Mouse (Mus musculus): ENCODE results near the gene St6galnac3.
"Not testable (repeated sequence)": the region's sequence is repeated elsewhere in the genome, so short reads cannot be mapped to it uniquely, and the experiment has no call there.

St6galnac3 gene

DNA sequence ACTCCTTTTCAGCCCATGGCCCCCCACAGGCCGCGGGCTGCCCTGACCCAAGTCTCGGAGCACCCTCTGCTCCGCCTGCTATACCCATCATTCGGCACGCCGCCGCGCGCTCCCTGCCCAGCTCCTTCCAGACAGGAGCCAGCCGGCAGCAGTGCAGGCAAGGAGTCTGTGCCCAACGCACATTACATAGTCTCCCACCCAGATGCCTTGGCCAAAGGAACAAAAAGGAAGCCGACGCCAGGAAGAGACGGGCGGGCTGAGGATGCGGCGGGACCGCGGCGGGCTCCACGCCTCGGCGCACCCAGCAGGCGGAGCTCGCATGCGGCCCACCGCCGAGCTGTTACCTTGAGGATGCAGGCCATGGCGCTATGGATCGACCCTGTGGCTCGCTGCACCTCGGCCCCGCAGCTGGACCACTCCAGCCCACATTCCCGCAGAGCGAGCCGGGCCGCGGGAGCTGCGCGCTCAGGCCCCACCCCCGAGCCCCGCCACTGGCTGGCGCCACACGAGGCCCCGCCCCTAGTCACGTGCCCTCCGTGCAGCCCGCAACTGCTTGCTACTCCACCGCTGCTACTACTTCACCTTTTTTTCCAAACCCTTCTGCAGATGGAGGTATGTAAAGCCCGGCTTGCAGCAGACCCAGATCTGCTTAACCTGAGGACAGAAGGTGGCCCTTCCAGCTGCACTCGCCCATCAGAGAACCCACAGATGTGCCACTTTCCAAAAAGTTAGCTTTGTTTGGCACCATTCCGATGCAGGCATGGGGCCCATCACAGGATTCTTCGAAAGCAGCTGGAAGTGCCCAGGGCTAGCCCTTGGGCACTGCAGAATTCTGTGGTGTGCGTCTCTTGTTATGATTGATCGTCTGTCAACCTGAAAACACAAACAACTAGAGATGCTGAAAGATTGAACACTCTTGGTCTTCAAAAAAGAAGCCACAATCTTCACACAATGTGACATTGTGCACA is at the start of gene St6galnac3:
Gene St6galnac3, minus strand, starts transcription at position 474 of the 968 bp plus-strand sequence.
- peak; percentile 80 for DNase-seq (ENCODE audit: low read depth, low spot score)
- no peaks in the 10 kb centered on the region for H3K27me3 ChIP-seq (ENCODE audit: control insufficient read depth, insufficient read depth, low read length, poor library complexity, severe bottlenecking)
- no peaks in the 10 kb centered on the region for H3K36me3 ChIP-seq (ENCODE audit: control insufficient read depth, insufficient read depth, low read length, poor library complexity, severe bottlenecking)

DNA sequence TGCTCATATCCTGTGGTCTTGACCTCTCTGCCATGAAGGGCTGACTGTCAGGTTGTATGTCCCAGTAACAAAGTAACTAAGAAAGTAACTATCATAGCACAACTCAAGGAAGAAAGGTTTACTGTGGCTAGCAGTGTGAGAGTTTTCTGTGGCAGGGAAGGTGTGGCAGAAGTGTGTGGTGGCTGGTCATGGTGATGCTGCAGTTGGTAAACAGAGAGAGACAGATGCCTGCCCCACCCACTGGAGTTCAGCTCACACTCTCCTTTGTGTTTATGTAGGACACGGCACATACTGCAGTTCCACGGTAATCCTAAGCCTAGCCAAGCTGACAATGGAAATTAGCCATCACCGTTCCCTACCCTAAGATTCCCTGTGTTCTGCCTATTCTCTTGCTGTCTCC is 49.6 kb upstream of the St6galnac3 start:
- DNase-seq (ENCODE audit: low read depth, low spot score) = no peak
- Histone ChIP-seq H3K36me3 (ENCODE audit: control insufficient read depth, insufficient read depth, low read length, poor library complexity, severe bottlenecking) (no peaks in the 10 kb centered on the region), H3K27me3 (ENCODE audit: control insufficient read depth, insufficient read depth, low read length, poor library complexity, severe bottlenecking) (no peaks in the 10 kb centered on the region)

DNA sequence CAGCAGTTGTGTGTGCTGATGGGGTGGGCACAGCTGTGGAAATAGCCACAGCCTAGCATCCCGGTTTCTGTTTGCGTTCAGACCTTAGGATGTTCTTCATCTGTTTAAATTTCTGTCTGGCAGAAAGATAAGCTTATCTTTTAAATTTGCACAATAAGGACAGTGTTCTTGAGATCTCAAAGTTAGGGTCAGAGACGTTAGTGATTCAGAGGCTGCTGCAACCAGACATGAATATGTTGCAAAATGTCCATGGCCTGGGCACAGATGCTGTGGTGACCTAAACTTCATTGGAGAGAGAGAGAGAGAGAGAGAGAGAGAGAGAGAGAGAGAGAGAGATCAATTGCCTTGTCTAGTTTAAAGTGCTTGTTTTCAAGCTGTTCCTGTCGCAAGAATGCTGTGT is 46.5 kb upstream of the St6galnac3 start:
- Histone ChIP-seq H3K36me3 (ENCODE audit: control insufficient read depth, insufficient read depth, low read length, poor library complexity, severe bottlenecking) (no peaks in the 10 kb centered on the region), H3K27me3 (ENCODE audit: control insufficient read depth, insufficient read depth, low read length, poor library complexity, severe bottlenecking) (no peaks in the 10 kb centered on the region)
- DNase-seq (ENCODE audit: low read depth, low spot score) = no peak

DNA sequence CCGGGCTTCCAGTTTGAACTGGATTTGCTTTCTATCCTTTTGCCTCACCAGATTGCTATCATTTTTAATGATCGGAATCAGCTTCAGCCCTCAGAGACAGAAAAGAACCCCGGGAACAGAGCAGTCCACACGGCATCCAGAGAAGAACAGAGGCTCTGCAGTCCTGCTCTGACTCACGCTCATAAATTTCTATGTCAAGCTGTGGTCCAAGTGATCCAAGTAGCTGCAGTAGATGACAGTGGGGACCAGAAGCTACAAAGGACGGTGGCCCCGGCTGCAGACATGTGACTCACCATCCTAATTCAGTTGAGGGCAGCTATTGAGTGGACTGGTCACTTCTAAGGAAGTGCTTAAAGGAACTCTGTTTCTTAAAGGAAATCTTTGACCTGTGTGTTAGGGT is 45.6 kb upstream of the St6galnac3 start:
- no peaks in the 10 kb centered on the region for H3K36me3 ChIP-seq (ENCODE audit: control insufficient read depth, insufficient read depth, low read length, poor library complexity, severe bottlenecking)
- H3K27me3 ChIP-seq (ENCODE audit: control insufficient read depth, insufficient read depth, low read length, poor library complexity, severe bottlenecking) = no peaks in the 10 kb centered on the region
- no peak for DNase-seq (ENCODE audit: low read depth, low spot score)

DNA sequence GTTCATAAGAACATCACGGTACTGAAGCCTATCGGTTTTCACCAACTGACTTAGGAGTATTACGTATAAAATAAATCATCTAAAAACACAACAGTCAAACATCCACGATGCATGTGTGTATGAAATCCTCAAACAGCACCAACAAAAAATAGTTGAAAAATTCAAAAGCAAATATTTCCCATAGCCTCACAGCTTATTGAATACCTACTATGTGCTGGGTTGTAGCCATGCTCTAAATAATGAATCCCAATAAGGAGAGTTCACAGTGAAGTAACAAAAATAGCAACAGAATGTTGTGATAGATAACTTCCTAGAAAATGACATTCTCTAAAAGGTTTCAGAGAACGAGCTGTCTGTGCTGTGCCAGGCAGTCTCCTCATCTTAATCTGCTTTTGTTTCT is 44.2 kb upstream of the St6galnac3 start:
- Histone ChIP-seq H3K36me3 (ENCODE audit: control insufficient read depth, insufficient read depth, low read length, poor library complexity, severe bottlenecking) (no peaks in the 10 kb centered on the region), H3K27me3 (ENCODE audit: control insufficient read depth, insufficient read depth, low read length, poor library complexity, severe bottlenecking) (no peaks in the 10 kb centered on the region)
- no peak for DNase-seq (ENCODE audit: low read depth, low spot score)

DNA sequence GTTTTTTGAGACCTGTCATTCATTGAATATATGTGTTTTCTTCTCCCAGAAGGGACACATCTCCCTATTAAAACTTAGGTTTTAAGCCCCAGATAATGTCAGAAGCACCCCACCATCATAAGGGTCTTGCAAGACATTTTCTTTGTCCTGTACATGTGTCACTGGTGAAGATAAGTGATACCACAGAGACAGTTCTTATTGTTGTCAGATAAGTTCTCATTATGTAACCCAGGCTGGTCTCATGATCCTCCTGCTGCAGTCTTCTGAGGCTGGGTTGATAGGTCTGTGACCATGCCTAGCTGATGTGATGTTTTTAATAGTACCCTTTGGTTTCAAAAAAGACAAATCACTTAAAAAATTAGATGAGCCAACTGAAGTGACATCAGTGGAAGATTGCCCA is 40.2 kb upstream of the St6galnac3 start:
- DNase-seq (ENCODE audit: low read depth, low spot score) = no peak
- no peaks in the 10 kb centered on the region for H3K27me3 ChIP-seq (ENCODE audit: control insufficient read depth, insufficient read depth, low read length, poor library complexity, severe bottlenecking)

DNA sequence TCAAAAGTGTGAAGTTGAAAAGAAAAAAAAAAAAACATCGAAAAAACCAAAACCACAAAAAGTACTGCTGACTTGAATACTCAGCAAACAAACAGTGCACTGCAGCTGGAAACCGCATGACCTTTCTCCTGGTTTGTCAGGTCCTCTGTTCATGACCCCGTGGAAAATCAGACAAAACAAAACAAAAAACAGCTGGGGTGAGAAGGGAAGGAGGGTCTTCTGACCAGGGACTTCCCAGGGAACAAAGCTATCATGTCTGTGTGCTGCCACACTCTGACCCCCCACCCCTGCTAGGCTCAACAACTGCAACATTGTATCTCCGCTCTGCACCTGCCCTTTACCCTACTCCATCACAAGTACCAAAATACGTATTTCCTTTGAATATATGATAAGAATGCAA is 39.8 kb upstream of the St6galnac3 start:
- no peak for DNase-seq (ENCODE audit: low read depth, low spot score)
- no peaks in the 10 kb centered on the region for H3K36me3 ChIP-seq (ENCODE audit: control insufficient read depth, insufficient read depth, low read length, poor library complexity, severe bottlenecking)
- H3K27me3 ChIP-seq (ENCODE audit: control insufficient read depth, insufficient read depth, low read length, poor library complexity, severe bottlenecking) = no peaks in the 10 kb centered on the region

More for the DNA sequence above, 40.2 kb upstream of the St6galnac3 start:
- no peaks in the 10 kb centered on the region for H3K36me3 ChIP-seq (ENCODE audit: control insufficient read depth, insufficient read depth, low read length, poor library complexity, severe bottlenecking)

DNA sequence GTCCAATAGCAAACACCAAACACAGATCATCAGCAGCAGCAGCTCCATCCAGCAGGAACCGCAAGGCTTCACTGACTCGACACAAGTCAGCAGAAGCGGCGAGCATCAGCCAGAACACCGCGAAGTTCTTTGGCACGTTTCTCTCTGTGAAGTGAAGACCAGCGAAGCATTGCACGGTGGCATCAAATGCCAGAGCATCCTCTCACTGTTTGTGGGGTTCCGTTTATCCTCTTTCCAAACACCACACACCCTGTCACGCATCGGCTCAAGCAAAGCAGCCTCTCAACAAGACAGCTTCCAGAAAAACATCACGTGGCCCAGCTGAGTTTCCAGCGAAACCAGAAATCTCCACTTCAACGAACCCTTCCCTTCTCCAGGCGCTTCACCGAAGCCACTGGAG is 36.2 kb upstream of the St6galnac3 start:
- Histone ChIP-seq H3K36me3 (ENCODE audit: control insufficient read depth, insufficient read depth, low read length, poor library complexity, severe bottlenecking) (no peaks in the 10 kb centered on the region), H3K27me3 (ENCODE audit: control insufficient read depth, insufficient read depth, low read length, poor library complexity, severe bottlenecking) (no peaks in the 10 kb centered on the region)
- DNase-seq (ENCODE audit: low read depth, low spot score) = no peak

DNA sequence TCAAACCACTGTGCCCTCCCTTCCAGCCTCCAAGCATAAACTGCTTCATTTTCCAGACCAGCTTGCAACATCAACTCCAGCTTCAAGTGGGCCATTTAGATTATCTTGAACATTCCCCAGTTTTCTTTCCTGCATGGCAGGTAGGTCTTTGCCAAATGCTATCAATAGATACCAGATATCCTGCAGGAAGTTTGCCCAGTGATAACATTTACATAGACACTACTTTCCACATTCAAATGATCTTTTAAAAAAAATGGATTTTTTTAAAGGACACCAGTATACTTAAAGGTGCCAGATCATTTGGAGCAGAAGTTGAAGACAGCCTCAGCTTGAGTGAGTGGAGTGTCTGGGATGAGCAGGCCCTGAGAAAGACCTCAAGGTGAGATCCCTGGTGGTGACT is 34.3 kb upstream of the St6galnac3 start:
- no peaks in the 10 kb centered on the region for H3K36me3 ChIP-seq (ENCODE audit: control insufficient read depth, insufficient read depth, low read length, poor library complexity, severe bottlenecking)
- DNase-seq (ENCODE audit: low read depth, low spot score) = no peak

DNA sequence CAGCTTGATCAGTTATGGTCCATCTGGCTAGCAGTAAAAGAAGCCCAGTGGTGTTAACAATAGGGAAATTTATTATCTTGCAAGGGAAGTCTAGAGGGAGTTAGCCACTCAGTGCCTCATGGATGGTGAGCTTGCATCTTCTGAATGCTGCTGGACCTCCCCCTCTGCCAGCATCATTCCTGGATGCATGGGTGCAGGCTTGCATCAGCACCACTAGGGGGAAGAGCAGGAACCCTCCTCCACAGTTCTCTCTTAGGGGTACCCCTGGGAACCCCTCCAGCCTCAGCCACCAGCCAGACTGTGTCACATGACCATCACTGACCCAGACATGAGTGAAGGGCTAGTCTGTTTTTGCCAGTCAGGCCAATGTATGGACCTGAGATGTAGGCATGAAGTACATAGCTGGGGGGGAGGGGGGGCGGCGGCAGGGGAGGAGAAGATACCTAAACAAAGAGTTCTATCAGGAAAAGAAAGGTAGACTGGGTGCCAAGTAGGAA is 31.6 kb upstream of the St6galnac3 start:
- no peak for DNase-seq (ENCODE audit: low read depth, low spot score)

More for the DNA sequence above, 34.3 kb upstream of the St6galnac3 start:
- H3K27me3 ChIP-seq (ENCODE audit: control insufficient read depth, insufficient read depth, low read length, poor library complexity, severe bottlenecking) = no peaks in the 10 kb centered on the region

DNA sequence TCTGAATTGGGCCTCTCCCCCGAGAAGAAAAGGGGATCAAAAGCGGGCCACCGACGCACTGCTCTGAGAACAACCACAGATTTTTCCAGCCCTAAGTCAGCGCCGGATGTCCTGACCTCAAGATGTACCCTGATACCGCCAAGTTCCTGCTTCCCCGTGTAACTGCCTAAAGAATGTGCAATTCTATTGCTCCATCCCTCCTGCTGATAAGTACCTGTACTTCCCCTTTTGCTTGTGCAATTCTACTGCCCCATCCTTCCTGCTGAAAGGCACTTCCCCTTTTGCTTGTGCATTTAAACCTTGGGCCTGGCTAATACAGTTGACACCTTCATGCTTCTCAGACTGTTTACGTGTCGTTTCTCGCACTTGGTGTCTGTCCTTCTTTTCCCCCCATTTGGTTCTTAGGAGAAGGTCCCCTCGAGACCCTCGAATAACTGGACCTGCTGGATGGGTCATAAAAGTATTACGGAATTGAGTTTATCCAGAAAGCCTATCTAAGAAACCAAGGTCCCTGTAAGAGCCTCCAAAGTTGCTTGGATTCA is 30.9 kb upstream of the St6galnac3 start:
- not testable (repeated sequence) for H3K36me3 ChIP-seq (ENCODE audit: control insufficient read depth, insufficient read depth, low read length, poor library complexity, severe bottlenecking); DNase-seq (ENCODE audit: low read depth, low spot score); H3K27me3 ChIP-seq (ENCODE audit: control insufficient read depth, insufficient read depth, low read length, poor library complexity, severe bottlenecking)

More for the DNA sequence above, 31.6 kb upstream of the St6galnac3 start:
- Histone ChIP-seq H3K36me3 (ENCODE audit: control insufficient read depth, insufficient read depth, low read length, poor library complexity, severe bottlenecking) (no peaks in the 10 kb centered on the region), H3K27me3 (ENCODE audit: control insufficient read depth, insufficient read depth, low read length, poor library complexity, severe bottlenecking) (no peaks in the 10 kb centered on the region)

DNA sequence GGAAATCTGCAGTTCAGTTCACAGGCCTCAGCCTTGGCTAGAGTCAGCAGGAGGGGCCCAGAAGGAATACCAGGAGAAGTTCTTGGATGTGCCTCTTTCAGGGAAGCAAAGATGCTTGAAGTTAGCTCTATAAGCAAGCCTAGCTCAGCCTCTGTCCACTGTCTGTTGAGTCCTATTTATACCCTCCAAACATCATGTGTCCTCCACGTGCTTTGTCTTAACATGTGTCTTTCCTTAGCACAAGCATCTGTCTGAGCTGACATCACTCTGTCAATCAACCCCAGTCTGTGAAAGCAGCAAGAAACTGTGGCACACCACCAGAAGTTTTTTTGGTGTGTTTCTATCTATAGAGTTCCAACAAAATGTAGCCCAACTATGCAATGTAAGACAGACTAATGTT is 26.5 kb upstream of the St6galnac3 start:
- DNase-seq (ENCODE audit: low read depth, low spot score) = no peak
- Histone ChIP-seq H3K27me3 (ENCODE audit: control insufficient read depth, insufficient read depth, low read length, poor library complexity, severe bottlenecking) (no peaks in the 10 kb centered on the region), H3K36me3 (ENCODE audit: control insufficient read depth, insufficient read depth, low read length, poor library complexity, severe bottlenecking) (no peaks in the 10 kb centered on the region)

DNA sequence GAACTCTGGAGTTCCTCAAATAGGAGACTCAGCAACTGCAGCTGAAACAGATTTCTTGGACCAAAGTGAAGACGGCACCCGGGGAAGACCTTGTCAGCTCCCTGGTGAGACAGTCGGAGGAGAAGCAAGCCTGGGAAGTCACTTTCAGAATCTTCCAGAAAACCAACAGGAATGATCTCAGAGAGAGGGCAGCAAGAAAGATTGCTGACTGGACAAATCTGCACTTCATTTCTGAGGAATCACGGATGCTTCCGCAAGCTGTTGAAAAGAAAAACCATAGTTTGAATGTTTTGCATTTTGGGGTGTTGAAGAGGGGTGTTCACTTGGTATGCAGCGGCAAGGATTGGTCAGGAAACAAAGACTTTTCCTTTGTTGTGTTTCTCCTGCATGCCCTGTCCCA is 24.4 kb upstream of the St6galnac3 start:
- Histone ChIP-seq H3K27me3 (ENCODE audit: control insufficient read depth, insufficient read depth, low read length, poor library complexity, severe bottlenecking) (no peaks in the 10 kb centered on the region), H3K36me3 (ENCODE audit: control insufficient read depth, insufficient read depth, low read length, poor library complexity, severe bottlenecking) (no peaks in the 10 kb centered on the region)
- DNase-seq (ENCODE audit: low read depth, low spot score) = no peak

DNA sequence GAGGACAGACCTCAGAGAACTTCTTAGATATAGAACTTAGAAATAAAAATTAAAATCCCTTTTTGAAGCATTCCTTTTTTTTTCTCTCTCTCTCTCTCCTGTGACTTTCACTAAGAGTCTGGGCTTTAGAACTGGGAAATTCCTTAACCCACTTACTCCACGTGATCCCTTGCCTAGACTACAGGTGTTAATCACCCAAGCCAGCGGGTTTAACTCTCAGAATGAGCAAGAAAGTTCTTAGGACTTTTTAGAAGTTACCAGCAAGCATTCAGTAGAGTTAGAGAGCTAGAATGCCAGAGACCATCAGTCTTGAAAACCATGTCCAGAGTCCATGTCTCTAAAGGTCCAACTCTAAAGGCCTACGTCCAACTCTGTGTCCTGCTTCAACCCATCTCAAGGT is 23.3 kb upstream of the St6galnac3 start:
- DNase-seq (ENCODE audit: low read depth, low spot score) = no peak
- Histone ChIP-seq H3K36me3 (ENCODE audit: control insufficient read depth, insufficient read depth, low read length, poor library complexity, severe bottlenecking) (no peaks in the 10 kb centered on the region), H3K27me3 (ENCODE audit: control insufficient read depth, insufficient read depth, low read length, poor library complexity, severe bottlenecking) (no peaks in the 10 kb centered on the region)

DNA sequence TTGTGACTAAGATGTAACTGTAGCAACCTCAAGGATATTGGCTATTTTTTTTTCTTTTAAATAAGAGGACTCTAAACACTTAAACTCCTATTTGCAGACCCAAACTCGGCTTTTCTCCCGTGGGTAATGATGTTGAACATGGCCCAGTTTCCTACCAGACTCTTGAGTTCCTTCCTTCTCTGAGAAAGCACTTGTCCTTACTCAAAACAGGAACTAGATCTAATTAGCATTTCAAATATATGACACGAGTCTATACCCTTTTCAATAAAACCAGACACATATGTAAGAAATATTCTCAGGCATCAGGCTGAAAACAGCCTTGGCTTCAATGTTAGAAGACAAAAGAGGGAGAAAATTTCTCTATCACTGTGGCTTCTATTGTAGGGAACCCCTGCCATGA is 20.1 kb upstream of the St6galnac3 start:
- peak; percentile 34 for DNase-seq (ENCODE audit: low read depth, low spot score)
- Histone ChIP-seq H3K27me3 (ENCODE audit: control insufficient read depth, insufficient read depth, low read length, poor library complexity, severe bottlenecking) (no peaks in the 10 kb centered on the region), H3K36me3 (ENCODE audit: control insufficient read depth, insufficient read depth, low read length, poor library complexity, severe bottlenecking) (no peaks in the 10 kb centered on the region)

Measured in splenic B cell, adult 2 months (primary cell).